Mouse (Mus musculus): ENCODE measurements around the gene A730015C16Rik. TPM values are rescaled to one million over a fixed set of nuclear protein-coding genes. Genes with fewer than 3 reads are reported as not detected.
A peak's percentile ranks its signal among the peaks of the same experiment; 100 is the strongest.

The A730015C16Rik gene
- 1.2 TPM in 2 replicates for polyA plus RNA-seq (2014; fragmentation: Nextera tagmentation; extraction: Ambion mirVana)

- 13% methylated on average over 20 of the region's 20 CpGs for WGBS
- peak; percentile 86 for DNase-seq (ENCODE audit: low spot score, missing footprints)
- no peaks in the 10 kb centered on the region for H3K27me3 ChIP-seq (ENCODE audit: control insufficient read depth, insufficient read depth, low read length)
- no peaks in the 10 kb centered on the region for H3K9me3 ChIP-seq (ENCODE audit: control insufficient read depth, low read length)
- peak within 1 kb of the TSS; percentile 63 for H3K27ac ChIP-seq (ENCODE audit: low read depth, low read length)
- peak within 1 kb of the TSS; percentile 98 for H3K4me2 ChIP-seq
- peak; percentile 53 for ATAC-seq (ENCODE audit: low FRiP score)
- H3K9ac ChIP-seq (ENCODE audit: low read length), result peak within 1 kb of the TSS; percentile 83
- H3K4me1 ChIP-seq (ENCODE audit: control insufficient read depth, insufficient read depth, low read length), result peaks cover 14% of the 10 kb centered on the region
- H3K4me3 ChIP-seq (ENCODE audit: low read depth, low read length), result peak within 1 kb of the TSS; percentile 93
- H3K36me3 ChIP-seq (ENCODE audit: control insufficient read depth, insufficient read depth, low read length), result no peaks in the 10 kb centered on the region
Observed at GRCm38 (mm10) chr4:108848505-108848848, at the start of gene A730015C16Rik. Gene A730015C16Rik, minus strand, starts transcription at chr4:108848619.

GRCm38 (mm10) chr4:108890876-108891275 is 42.5 kb upstream of the A730015C16Rik start:
- H3K4me1 ChIP-seq (ENCODE audit: control insufficient read depth, insufficient read depth, low read length), result no peaks in the 10 kb centered on the region
- no peaks in the 10 kb centered on the region for H3K27me3 ChIP-seq (ENCODE audit: control insufficient read depth, insufficient read depth, low read length)
- no peak overlapping the region for H3K9ac ChIP-seq (ENCODE audit: low read length)
- no peak for ATAC-seq (ENCODE audit: low FRiP score)
- WGBS, result 84% methylated on average over 6 of the region's 6 CpGs
- DNase-seq (ENCODE audit: low spot score, missing footprints), result no peak
- no peak overlapping the region for H3K27ac ChIP-seq (ENCODE audit: low read depth, low read length)
- no peak overlapping the region for H3K4me2 ChIP-seq
- H3K9me3 ChIP-seq (ENCODE audit: control insufficient read depth, low read length), result no peaks in the 10 kb centered on the region
- H3K4me3 ChIP-seq (ENCODE audit: low read depth, low read length), result no peak overlapping the region
- H3K36me3 ChIP-seq (ENCODE audit: control insufficient read depth, insufficient read depth, low read length), result no peaks in the 10 kb centered on the region

GRCm38 (mm10) chr4:108887456-108887855 is 39.0 kb upstream of the A730015C16Rik start:
- no peak overlapping the region for H3K4me2 ChIP-seq
- no peak for DNase-seq (ENCODE audit: low spot score, missing footprints)
- no peaks in the 10 kb centered on the region for H3K36me3 ChIP-seq (ENCODE audit: control insufficient read depth, insufficient read depth, low read length)
- no peaks in the 10 kb centered on the region for H3K4me1 ChIP-seq (ENCODE audit: control insufficient read depth, insufficient read depth, low read length)
- no peak for ATAC-seq (ENCODE audit: low FRiP score)
- no peak overlapping the region for H3K4me3 ChIP-seq (ENCODE audit: low read depth, low read length)
- no peaks in the 10 kb centered on the region for H3K9me3 ChIP-seq (ENCODE audit: control insufficient read depth, low read length)
- H3K9ac ChIP-seq (ENCODE audit: low read length), result no peak overlapping the region
- H3K27me3 ChIP-seq (ENCODE audit: control insufficient read depth, insufficient read depth, low read length), result no peaks in the 10 kb centered on the region
- WGBS, result 94% methylated on average over 4 of the region's 4 CpGs
- H3K27ac ChIP-seq (ENCODE audit: low read depth, low read length), result no peak overlapping the region

GRCm38 (mm10) chr4:108883815-108884214 is 35.4 kb upstream of the A730015C16Rik start:
- H3K9ac ChIP-seq (ENCODE audit: low read length), result no peak overlapping the region
- H3K4me3 ChIP-seq (ENCODE audit: low read depth, low read length), result no peak overlapping the region
- WGBS, result 63% methylated on average over 13 of the region's 13 CpGs
- no peak for ATAC-seq (ENCODE audit: low FRiP score)
- DNase-seq (ENCODE audit: low spot score, missing footprints), result no peak
- no peaks in the 10 kb centered on the region for H3K9me3 ChIP-seq (ENCODE audit: control insufficient read depth, low read length)
- no peaks in the 10 kb centered on the region; the same call in 1 of the 2 replicates for H3K4me1 ChIP-seq (ENCODE audit: control insufficient read depth, insufficient read depth, low read length)
- H3K27me3 ChIP-seq (ENCODE audit: control insufficient read depth, insufficient read depth, low read length), result peaks cover 3% of the 10 kb centered on the region; the same call in 1 of the 2 replicates
- no peaks in the 10 kb centered on the region for H3K36me3 ChIP-seq (ENCODE audit: control insufficient read depth, insufficient read depth, low read length)
- H3K27ac ChIP-seq (ENCODE audit: low read depth, low read length), result no peak overlapping the region
- H3K4me2 ChIP-seq, result no peak overlapping the region

- Histone ChIP-seq H3K4me2 (peak within 1 kb of the TSS; percentile 87), H3K4me3 (ENCODE audit: low read depth, low read length) (peak within 1 kb of the TSS; percentile 60), H3K27ac (ENCODE audit: low read depth, low read length) (no peak within 1 kb of the TSS), H3K4me1 (ENCODE audit: control insufficient read depth, insufficient read depth, low read length) (no peaks in the 10 kb centered on the region; the same call in 1 of the 2 replicates), H3K9ac (ENCODE audit: low read length) (peak within 1 kb of the TSS; percentile 72), H3K27me3 (ENCODE audit: control insufficient read depth, insufficient read depth, low read length) (peaks cover 3% of the 10 kb centered on the region; the same call in 1 of the 2 replicates), H3K36me3 (ENCODE audit: control insufficient read depth, insufficient read depth, low read length) (no peaks in the 10 kb centered on the region), H3K9me3 (ENCODE audit: control insufficient read depth, low read length) (no peaks in the 10 kb centered on the region)
- WGBS, result 1% methylated on average over 46 of the region's 46 CpGs
- ATAC-seq (ENCODE audit: low FRiP score) (peak; percentile 94), DNase-seq (ENCODE audit: low spot score, missing footprints) (peak; percentile 97)
Observed at GRCm38 (mm10) chr4:108878963-108879822, 30.8 kb upstream of the A730015C16Rik start, which contains the start of gene Rab3b. Gene Rab3b, plus strand, starts transcription at chr4:108879063.

- Histone ChIP-seq H3K36me3 (ENCODE audit: control insufficient read depth, insufficient read depth, low read length) (no peaks in the 10 kb centered on the region), H3K27me3 (ENCODE audit: control insufficient read depth, insufficient read depth, low read length) (peaks cover 3% of the 10 kb centered on the region; the same call in 1 of the 2 replicates), H3K27ac (ENCODE audit: low read depth, low read length) (no peak overlapping the region), H3K9me3 (ENCODE audit: control insufficient read depth, low read length) (no peaks in the 10 kb centered on the region), H3K4me3 (ENCODE audit: low read depth, low read length) (no peak overlapping the region), H3K9ac (ENCODE audit: low read length) (no peak overlapping the region), H3K4me1 (ENCODE audit: control insufficient read depth, insufficient read depth, low read length) (no peaks in the 10 kb centered on the region; the same call in 1 of the 2 replicates), H3K4me2 (no peak overlapping the region)
- DNase-seq (ENCODE audit: low spot score, missing footprints), result no peak
- 81% methylated on average over 6 of the region's 6 CpGs for WGBS
- no peak for ATAC-seq (ENCODE audit: low FRiP score)
Observed at GRCm38 (mm10) chr4:108877901-108878300, 29.5 kb upstream of the A730015C16Rik start.

- Histone ChIP-seq H3K9me3 (ENCODE audit: control insufficient read depth, low read length) (no peaks in the 10 kb centered on the region), H3K9ac (ENCODE audit: low read length) (no peak overlapping the region), H3K4me3 (ENCODE audit: low read depth, low read length) (no peak overlapping the region), H3K4me2 (no peak overlapping the region), H3K4me1 (ENCODE audit: control insufficient read depth, insufficient read depth, low read length) (no peaks in the 10 kb centered on the region; the same call in 1 of the 2 replicates), H3K36me3 (ENCODE audit: control insufficient read depth, insufficient read depth, low read length) (no peaks in the 10 kb centered on the region), H3K27ac (ENCODE audit: low read depth, low read length) (no peak overlapping the region), H3K27me3 (ENCODE audit: control insufficient read depth, insufficient read depth, low read length) (no peaks in the 10 kb centered on the region; the same call in 1 of the 2 replicates)
- ATAC-seq (ENCODE audit: low FRiP score) (no peak), DNase-seq (ENCODE audit: low spot score, missing footprints) (no peak)
- WGBS, result 86% methylated on average over 5 of the region's 5 CpGs
Observed at GRCm38 (mm10) chr4:108873746-108874145, 25.3 kb upstream of the A730015C16Rik start.

GRCm38 (mm10) chr4:108869730-108870374 is 21.4 kb upstream of the A730015C16Rik start:
- 39% methylated on average over 10 of the region's 10 CpGs for WGBS
- Histone ChIP-seq H3K27ac (ENCODE audit: low read depth, low read length) (no peak overlapping the region), H3K4me2 (no peak overlapping the region), H3K27me3 (ENCODE audit: control insufficient read depth, insufficient read depth, low read length) (no peaks in the 10 kb centered on the region), H3K9me3 (ENCODE audit: control insufficient read depth, low read length) (no peaks in the 10 kb centered on the region), H3K4me1 (ENCODE audit: control insufficient read depth, insufficient read depth, low read length) (no peaks in the 10 kb centered on the region), H3K4me3 (ENCODE audit: low read depth, low read length) (no peak overlapping the region), H3K9ac (ENCODE audit: low read length) (no peak overlapping the region), H3K36me3 (ENCODE audit: control insufficient read depth, insufficient read depth, low read length) (no peaks in the 10 kb centered on the region)
- DNase-seq (ENCODE audit: low spot score, missing footprints) (peak; percentile 98), ATAC-seq (ENCODE audit: low FRiP score) (peak; percentile 81; the same call in 1 of the 2 replicates)

- Histone ChIP-seq H3K9ac (ENCODE audit: low read length) (no peak overlapping the region), H3K27ac (ENCODE audit: low read depth, low read length) (no peak overlapping the region), H3K27me3 (ENCODE audit: control insufficient read depth, insufficient read depth, low read length) (no peaks in the 10 kb centered on the region), H3K36me3 (ENCODE audit: control insufficient read depth, insufficient read depth, low read length) (peaks cover 2% of the 10 kb centered on the region; the same call in 1 of the 2 replicates), H3K9me3 (ENCODE audit: control insufficient read depth, low read length) (no peaks in the 10 kb centered on the region), H3K4me1 (ENCODE audit: control insufficient read depth, insufficient read depth, low read length) (no peaks in the 10 kb centered on the region), H3K4me2 (no peak overlapping the region), H3K4me3 (ENCODE audit: low read depth, low read length) (no peak overlapping the region)
- ATAC-seq (ENCODE audit: low FRiP score) (no peak), DNase-seq (ENCODE audit: low spot score, missing footprints) (no peak)
- WGBS, result 85% methylated on average over 7 of the region's 7 CpGs
Observed at GRCm38 (mm10) chr4:108866806-108867205, 18.4 kb upstream of the A730015C16Rik start.
